Mouse (Mus musculus): ENCODE data around the gene Hoxc9.

DNA sequence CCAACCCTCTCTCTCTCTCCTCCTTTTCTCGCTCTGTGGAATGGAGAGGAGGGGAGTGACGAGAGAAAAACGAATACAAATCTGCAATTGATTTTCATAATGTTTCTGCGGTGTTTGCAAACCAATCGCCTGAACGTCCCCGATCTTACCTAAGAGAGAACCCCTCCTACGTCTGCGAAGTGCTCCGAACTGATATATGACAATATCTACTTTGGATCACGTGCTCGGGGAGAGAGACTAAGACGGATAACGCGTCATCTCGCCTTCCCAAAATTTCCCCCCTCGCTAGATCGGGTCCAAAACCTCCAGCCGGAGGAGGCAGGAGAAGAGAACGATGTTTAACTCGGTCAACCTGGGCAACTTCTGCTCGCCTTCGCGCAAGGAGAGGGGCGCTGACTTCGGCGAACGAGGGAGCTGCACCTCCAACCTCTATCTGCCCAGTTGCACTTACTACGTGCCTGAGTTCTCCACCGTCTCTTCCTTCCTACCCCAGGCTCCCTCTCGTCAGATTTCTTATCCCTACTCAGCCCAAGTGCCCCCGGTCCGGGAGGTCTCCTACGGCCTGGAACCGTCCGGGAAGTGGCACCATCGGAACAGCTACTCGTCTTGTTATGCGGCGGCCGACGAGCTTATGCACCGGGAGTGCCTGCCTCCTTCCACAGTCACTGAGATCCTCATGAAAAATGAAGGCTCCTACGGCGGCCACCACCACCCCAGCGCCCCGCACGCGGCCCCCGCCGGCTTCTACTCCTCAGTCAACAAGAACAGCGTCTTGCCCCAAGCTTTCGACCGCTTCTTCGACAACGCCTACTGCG, 21.8 kb upstream of the Hoxc9 start, which contains the start of gene Hoxc11:
- TF ChIP-seq CTCF (IDR thresholded peaks at IDR 0.05; ENCODE audit: low read depth, low read length) (no peak), POLR2A (IDR thresholded peaks at IDR 0.05; ENCODE audit: borderline replicate concordance, low read depth, low read length) (no peak)

Data from bone marrow macrophage, adult 2 months (primary cell).